Mouse (Mus musculus): ENCODE data around the gene Acer2.
A peak's percentile ranks its signal among the peaks of the same experiment; 100 is the strongest.
"Not testable (repeated sequence)": the region's sequence is repeated elsewhere in the genome, so short reads cannot be mapped to it uniquely, and the experiment has no call there.

The Acer2 gene

DNA sequence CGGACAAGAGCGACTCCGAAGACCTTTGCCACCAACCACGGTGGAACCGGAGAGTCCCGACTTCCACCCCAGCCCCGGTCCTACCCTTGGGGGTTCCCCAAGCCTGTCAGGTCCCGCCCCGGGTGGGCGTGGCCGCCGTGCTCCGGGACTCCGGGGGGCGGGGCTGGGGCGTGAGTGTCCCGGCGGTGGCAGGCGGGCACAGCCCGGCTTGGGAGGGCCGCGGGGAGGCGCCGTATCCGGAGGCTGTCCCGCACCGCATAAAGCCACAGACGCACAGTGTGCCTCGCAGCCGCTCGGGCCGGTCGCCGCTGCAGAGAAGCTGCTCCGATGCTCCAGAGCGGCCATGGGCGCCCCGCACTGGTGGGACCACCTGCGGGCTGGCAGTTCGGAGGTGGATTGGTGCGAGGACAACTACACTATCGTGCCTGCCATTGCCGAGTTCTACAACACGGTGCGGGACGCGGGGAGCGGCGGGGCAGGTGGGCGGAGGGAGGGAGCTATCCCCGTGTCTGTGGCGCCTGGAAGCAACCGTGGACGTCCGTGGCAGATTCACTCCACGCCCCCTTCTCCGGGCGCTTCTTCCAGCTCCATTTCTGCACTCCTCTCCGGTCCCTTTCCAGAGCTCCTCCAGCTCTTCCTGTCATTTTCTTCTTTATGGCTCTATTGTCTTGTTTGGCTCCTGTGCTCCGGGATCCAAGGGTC lies at the start of gene Acer2:
Acer2 (plus strand) TSS at position 251 of the 702 bp plus-strand sequence.
- DNase-seq (ENCODE audit: low read depth) = peak; percentile 86

DNA sequence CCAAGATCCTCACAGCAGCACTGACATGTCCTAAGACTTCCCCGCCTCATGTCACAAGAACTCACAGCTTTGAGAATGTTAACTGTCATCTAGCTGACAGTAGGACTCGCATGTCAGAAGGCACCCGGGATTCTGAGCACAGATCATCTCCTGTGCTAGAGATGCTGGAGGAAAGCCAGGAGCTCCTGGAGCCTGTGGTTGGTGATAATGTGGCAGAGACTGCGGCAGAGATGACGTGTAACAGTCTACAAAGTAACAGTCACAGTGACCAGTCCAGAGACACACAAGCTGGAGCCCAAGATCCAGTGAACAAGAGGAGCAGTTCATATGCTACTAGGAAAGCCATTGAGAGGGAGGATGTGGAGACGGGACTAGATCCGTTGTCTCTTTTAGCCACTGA lies 49.1 kb upstream of the Acer2 start:
- DNase-seq (ENCODE audit: low read depth) = no peak

GRCm38 (mm10) chr4:86831896-86832295 lies 42.3 kb upstream of the Acer2 start:
- DNase-seq (ENCODE audit: low read depth) = no peak

- DNase-seq (ENCODE audit: low read depth) = not testable (repeated sequence)
Measured at GRCm38 (mm10) chr4:86841141-86841540, 33.1 kb upstream of the Acer2 start.

- no peak for DNase-seq (ENCODE audit: low read depth)
Measured at GRCm38 (mm10) chr4:86845384-86845783, 28.8 kb upstream of the Acer2 start.

DNA sequence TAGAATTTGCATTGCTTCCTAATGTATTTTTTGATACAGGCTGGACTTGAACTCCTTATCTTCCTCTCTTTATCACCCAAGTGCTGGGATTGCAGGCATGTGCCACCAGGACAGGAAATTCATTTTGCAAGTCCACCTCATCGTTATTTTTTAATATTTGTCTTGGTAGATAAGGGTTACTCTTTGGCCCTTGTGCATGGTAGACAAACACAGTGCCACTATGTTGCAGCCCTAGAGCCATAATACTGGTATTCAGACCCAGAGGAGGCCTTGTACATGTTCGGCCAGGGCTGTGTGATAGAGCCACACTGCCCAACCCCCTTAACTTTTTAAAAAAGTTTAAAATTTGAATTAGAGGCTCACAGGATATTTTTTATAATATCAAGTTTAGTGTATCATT lies 26.9 kb upstream of the Acer2 start:
- DNase-seq (ENCODE audit: low read depth) = no peak

DNA sequence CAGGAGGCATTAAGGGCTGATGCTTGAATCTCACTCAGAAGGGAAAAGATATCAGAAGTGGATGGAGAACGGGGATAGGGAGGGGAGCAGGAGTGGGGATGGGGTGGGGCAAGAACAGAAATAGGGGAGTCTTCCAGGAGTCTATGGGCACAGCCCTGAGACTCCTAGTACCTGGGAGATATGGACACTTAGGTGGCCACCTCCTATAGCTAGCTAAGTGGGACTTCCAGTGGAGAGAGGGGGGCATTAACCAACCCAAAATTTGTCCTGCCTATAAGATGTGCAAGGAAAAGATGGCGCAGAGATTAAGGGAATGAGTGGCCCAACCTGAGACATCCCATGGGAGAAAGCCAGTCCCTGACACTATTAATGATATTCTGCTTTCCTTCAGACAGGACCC lies 22.9 kb upstream of the Acer2 start:
- DNase-seq (ENCODE audit: low read depth) = no peak

DNA sequence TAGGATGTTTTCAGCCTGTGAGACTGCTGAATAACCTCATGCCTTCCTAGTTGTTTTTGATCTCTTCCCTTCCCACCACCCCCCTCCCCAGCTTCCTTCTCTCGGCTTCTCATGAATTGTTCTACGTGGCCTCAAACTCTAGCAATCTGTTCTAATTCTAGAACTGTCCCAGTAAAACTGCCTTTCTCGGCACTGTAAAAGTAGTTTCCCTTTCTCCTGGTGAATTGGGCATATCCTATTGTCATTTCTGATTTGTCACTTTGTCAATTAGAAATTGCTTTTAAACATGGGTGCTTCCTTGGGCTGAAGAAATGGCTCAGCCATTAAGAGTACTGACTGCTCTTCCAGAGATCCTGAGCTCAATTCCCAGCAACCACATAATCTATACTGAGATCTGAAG lies 22.2 kb upstream of the Acer2 start:
- DNase-seq (ENCODE audit: low read depth) = no peak

DNA sequence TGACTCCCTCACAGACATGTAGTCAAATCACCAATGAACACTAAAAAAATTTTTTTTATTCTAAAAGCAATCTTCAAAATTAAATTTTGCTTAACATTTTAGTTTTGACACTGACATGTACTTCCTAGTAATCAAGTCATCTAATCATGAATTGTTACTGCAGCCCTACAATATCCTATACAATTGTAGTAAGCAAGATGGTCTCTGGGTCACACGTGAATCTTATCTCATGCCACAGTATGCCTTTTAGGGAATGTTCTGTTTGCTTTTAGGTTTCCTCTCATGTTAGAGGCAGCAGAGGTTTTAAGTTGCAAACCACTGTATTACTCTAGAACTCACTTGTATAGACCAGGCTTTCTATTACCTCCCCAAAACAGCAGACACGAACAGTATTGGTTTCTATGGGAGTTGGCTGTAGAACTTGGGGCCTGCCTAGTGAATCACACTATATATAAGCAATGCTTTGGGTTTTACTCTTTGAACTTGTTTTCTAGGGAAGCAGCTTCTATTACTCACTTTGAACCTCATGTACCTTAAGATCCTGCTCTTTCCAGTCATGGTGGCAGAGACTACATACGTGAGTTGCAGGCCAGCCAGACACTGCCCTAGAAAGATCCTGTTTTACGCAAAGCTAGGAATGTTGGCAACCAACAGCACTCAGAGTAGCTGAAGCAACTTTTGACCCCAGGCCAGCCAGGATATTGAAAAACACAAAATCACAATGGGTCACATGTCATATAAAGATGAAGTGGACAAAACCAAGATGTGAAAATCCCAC lies 21.2 kb upstream of the Acer2 start:
- DNase-seq (ENCODE audit: low read depth) = no peak

- DNase-seq (ENCODE audit: low read depth) = no peak
Measured at GRCm38 (mm10) chr4:86856304-86857112, 17.7 kb upstream of the Acer2 start.

- peak; percentile 93 for DNase-seq (ENCODE audit: low read depth)
Measured at GRCm38 (mm10) chr4:86857113-86858069, 16.8 kb upstream of the Acer2 start, which contains the start of gene Rps6. Gene Rps6, minus strand, starts transcription at chr4:86857412.

DNA sequence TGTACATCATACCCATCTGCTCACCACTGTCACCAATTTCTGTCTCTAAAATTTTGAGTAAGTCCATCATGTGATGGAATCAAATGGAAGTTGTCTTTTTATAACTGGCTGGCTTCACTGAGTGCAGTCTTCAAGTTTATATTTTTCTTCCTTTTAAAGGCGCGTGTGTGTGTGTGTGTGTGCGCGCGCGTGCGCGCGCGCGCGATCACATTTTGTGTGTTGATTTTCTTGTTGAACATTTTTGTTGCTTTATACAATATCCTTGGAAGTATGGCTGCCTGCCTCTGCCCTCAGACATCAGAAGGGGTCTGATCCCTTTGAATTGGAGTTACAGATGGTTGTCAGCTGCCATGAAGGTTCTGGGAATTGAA lies 16.1 kb upstream of the Acer2 start:
- DNase-seq (ENCODE audit: low read depth) = no peak

GRCm38 (mm10) chr4:86864087-86864486 lies 10.1 kb upstream of the Acer2 start:
- DNase-seq (ENCODE audit: low read depth) = no peak

GRCm38 (mm10) chr4:86871988-86872387 lies 2.2 kb upstream of the Acer2 start:
- no peak for DNase-seq (ENCODE audit: low read depth)

DNA sequence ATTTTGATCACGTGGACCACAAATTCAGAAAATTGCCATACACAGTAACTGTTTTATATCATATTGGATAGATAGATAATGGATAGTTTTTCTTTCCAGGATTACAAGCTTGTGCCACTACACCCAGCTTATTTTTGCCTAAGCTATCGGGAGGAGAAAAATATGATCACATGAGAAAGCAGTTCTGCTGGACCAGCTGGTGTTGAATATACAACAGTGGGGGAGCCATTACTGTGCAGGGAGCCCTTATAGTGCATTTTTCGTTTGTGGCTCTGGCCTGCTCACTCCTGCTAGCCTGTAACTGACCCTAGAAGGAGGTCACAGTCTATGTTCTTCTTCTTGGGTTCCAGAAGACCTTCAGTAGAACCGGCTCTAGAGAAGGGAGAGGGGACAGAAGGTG lies 1.1 kb upstream of the Acer2 start:
- no peak for DNase-seq (ENCODE audit: low read depth)

- DNase-seq (ENCODE audit: low read depth) = no peak
Measured at GRCm38 (mm10) chr4:86879477-86879876, 5.3 kb downstream of the Acer2 start.

- DNase-seq (ENCODE audit: low read depth) = no peak
Measured at GRCm38 (mm10) chr4:86881178-86881577, 7.0 kb downstream of the Acer2 start.

GRCm38 (mm10) chr4:86882413-86882812 lies 8.2 kb downstream of the Acer2 start:
- no peak for DNase-seq (ENCODE audit: low read depth)

GRCm38 (mm10) chr4:86884945-86885344 lies 10.7 kb downstream of the Acer2 start:
- DNase-seq (ENCODE audit: low read depth) = no peak

GRCm38 (mm10) chr4:86885790-86886159 lies 11.6 kb downstream of the Acer2 start:
- no peak for DNase-seq (ENCODE audit: low read depth)

DNA sequence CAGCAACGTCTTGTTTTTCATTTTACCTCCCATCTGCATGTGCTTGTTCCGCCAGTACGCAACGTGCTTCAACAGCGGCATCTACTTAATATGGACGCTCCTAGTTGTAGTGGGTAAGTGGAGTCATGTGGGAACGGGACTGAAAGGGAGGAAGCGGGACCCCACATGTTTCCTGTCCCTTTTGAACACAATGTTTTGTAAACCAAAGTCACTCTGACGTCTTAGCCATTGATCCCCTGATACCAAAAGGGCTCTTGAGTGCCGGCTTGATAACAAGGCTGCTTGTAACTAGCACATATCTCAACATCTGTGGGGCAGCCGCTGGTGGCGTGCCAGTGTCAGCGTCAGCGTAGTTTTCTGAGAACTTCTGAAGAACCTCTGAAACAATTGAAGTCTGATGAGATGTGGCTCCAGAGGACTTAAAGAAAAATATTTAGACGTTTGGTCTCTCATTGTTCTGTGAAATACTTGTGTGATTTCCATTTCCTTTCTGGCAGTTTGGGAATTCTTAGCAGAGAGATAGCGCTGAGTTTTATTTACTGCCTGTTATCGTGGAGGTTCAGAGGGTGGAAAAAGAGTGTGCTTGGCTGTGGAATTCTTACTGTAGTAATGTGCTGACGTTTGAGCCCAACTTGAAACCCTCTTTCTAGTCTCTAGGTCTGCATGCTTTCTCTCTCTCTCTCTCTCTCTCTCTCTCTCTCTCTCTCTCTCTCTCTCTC lies 12.1 kb downstream of the Acer2 start:
- peak; percentile 77 for DNase-seq (ENCODE audit: low read depth)

Measured in c-Kit-positive CD71-positive TER-119-negative erythroid progenitor cells, embryonic 14.5 days (primary cell).